10 mouse cellular contexts compared by ENCODE assay signal in genomic region chr14:76787601-76788000, GRCm38 (mm10).
A peak's percentile ranks its signal among the peaks of the same experiment; 100 is the strongest.
DNase-seq lines count a peak whose midpoint lies in the region; ATAC-seq lines count a peak whose summit lies in the region.
"Had no signal": no experiment of that assay in that cellular context is flagged by ENCODE, and none has a peak within 500 bp of the region (broad histone marks: within the 10 kb centered on the region; RNA-seq: fewer than 3 reads in every experiment).

No protein-coding gene starts in this region.

- H3K27ac ChIP-seq in stomach, embryonic 16.5 days (ENCODE audit: low read length) = peak overlapping the region; percentile 13; the same call in 1 of the 2 replicates

- peak; percentile 73 for ATAC-seq in stomach, embryonic 16.5 days (ENCODE audit: insufficient read depth, low FRiP score)

- H3K4me1 ChIP-seq in stomach, embryonic 16.5 days (ENCODE audit: control insufficient read depth, insufficient read depth, low read length) = peaks cover 3% of the 10 kb centered on the region; the same call in 1 of the 2 replicates

- WGBS in stomach, embryonic 16.5 days = 58% methylated on average over 6 of the region's 6 CpGs

- H3K4me2 ChIP-seq in stomach, embryonic 16.5 days (ENCODE audit: low read depth, low read length) = no peak overlapping the region

- no peaks in the 10 kb centered on the region for H3K9me3 ChIP-seq in stomach, embryonic 16.5 days (replicated peaks; ENCODE audit: control insufficient read depth, low read length)

- peak; percentile 14 for DNase-seq in spleen, postnatal 36 days (ENCODE audit: low spot score in 2 of 2)
- no peak for DNase-seq in spleen, postnatal 14 days (ENCODE audit: low spot score in 2 of 2)
- DNase-seq in fat pad, adult 2 months (ENCODE audit: extremely low read depth, low read depth, low spot score) = peak; percentile 18
- peak; percentile 63 for DNase-seq in kidney, postnatal 14 days
- no peak for DNase-seq in gastrocnemius, postnatal 36 days
- no peak for DNase-seq in gastrocnemius, postnatal 25 days
- DNase-seq in cerebellum, postnatal 36 days = no peak
- DNase-seq: cerebellum, postnatal 25 days; gastrocnemius, postnatal 10 days had no signal

- no peaks in the 10 kb centered on the region for H3K36me3 ChIP-seq in stomach, embryonic 16.5 days (ENCODE audit: control insufficient read depth, insufficient read depth, low read length)

- intact Hi-C loops in gastrocnemius, postnatal 36 days (cut with DNase I) = no loop called here

- H3K4me3 ChIP-seq in stomach, embryonic 16.5 days (replicated peaks; ENCODE audit: low read length) = no peak overlapping the region

- H3K9ac ChIP-seq in stomach, embryonic 16.5 days (ENCODE audit: low read length) = no peak overlapping the region

- H3K27me3 ChIP-seq in stomach, embryonic 16.5 days (ENCODE audit: control insufficient read depth, insufficient read depth, low read length) = no peaks in the 10 kb centered on the region

Comparison
In these comparisons a context has a peak if more than half of its experiments do, and no peak if none do; other contexts are left out.
1. DNase-seq: peak in spleen, postnatal 36 days (2 of 2), fat pad, adult 2 months (single experiment) and kidney, postnatal 14 days (single experiment); none in spleen, postnatal 14 days (0 of 2), gastrocnemius, postnatal 36 days (0 of 2), gastrocnemius, postnatal 25 days (single experiment) and cerebellum, postnatal 36 days (0 of 2).